Mouse (Mus musculus) Muller cell, postnatal 12 days (primary cell): ENCODE measurements at regions not wholly inside any gene's neighbourhood (a gene's known extent, or its start where the extent isn't known, plus 50 kb on each side); places are given as distances from the start of the nearest gene placed in this dataset.

Experiments used
- DNase-seq: peaks from one replicate; pipeline ENCODE4 v3.0.0-alpha.2; 2015; ENCODE audit errors: inconsistent ontology term

- DNase-seq = peak; percentile 89
Observed at GRCm38 (mm10) chr12:68051510-68051909, 829.2 kb upstream of the Mdga2 start.

GRCm38 (mm10) chr12:68045686-68046085 is 823.3 kb upstream of the Mdga2 start:
- DNase-seq = peak; percentile 9
